Mouse (Mus musculus): Measurements from ENCODE around the gene Gtf2h3. TPM values are rescaled to one million over a fixed set of nuclear protein-coding genes. Genes with fewer than 3 reads are reported as not detected.
"Not testable (repeated sequence)": the region's sequence is repeated elsewhere in the genome, so short reads cannot be mapped to it uniquely, and the experiment has no call there.

Gtf2h3 gene
- total RNA-seq, 2 experiments from 2014 or later: 25.0 to 29.6 TPM

- not testable (repeated sequence) for DNase-seq (ENCODE audit: low spot score in 2 of 2)
These were observed 56.1 kb downstream of the Gtf2h3 start for GRCm38 (mm10) chr5:124635068-124635467.

- DNase-seq (ENCODE audit: low spot score in 2 of 2): no peak
These were observed 57.2 kb downstream of the Gtf2h3 start for GRCm38 (mm10) chr5:124636139-124636538.

DNA sequence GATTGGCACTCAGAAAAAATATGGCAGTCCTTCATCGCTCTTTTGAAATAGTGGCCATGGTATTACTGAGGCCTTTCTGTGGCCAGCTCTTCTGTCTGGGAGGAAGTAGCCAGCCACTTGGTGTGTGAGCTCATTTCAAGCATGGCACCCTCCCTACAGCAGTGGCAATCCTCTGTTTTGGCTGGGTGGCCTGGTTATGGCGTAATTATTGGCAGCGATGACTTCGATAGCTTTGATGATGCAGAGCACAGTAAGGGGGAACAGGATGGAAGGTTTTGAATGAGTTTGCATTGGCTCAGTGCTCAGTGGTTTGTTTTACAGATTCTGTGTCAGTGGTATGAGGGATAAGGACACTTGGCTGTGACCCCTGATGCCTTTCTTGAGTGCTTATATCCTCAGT, 57.8 kb downstream of the Gtf2h3 start:
- DNase-seq (ENCODE audit: low spot score in 2 of 2): no peak

DNA sequence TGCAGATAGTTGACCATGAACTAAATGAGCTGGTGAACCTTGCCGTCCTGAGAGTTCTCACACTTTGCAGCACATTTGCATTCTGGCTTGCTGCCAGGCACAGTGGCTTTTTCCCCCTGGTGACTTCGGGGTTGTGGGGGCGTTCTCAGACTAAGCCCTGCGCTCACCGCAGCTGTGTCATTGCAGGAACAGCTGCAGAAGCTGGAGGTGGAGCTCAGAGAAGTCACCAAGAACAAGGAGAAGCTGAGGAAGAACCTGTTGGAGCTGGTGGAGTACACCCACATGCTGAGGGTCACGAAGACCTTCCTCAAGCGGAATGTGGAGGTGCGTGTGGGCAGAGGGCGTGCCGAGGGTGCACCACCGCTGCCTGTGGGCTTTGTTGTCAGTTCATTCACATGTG, 58.4 kb downstream of the Gtf2h3 start:
- peak; percentile 4 to 31 for DNase-seq (ENCODE audit: low spot score in 2 of 2)

DNA sequence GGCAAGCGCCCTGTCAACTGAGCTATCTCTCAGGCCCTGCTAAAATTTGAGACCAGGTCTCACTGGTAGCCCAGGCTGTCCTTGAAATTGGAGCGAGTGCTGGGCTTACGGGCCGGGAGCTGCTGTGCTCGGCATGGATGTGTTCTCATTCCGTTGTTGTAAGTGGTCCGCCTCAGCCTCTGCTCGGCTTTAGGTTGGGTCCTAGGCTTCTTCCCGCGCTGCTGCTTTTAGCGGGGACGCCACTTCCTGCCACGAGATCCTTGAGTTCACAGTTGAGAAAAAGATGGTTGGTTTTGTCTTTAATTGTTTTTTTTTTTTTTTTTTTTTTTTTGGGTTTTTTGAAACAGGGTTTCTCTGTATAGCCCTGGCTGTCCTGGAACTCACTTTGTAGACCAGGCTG, 58.9 kb downstream of the Gtf2h3 start:
- DNase-seq (ENCODE audit: low spot score in 2 of 2): no peak

Other genes starting within 250 kb of the Gtf2h3 start
- 100 to 1,000 TPM; 162 to 168 TPM for gene Cdk2ap1, start 216.1 kb upstream of the Gtf2h3 start, total RNA-seq (2021)
- 100 to 1,000 TPM; 175 to 185 TPM for gene Sbno1, start 153.1 kb upstream of the Gtf2h3 start, total RNA-seq (2021)
- gene Kmt5a, start 139.2 kb upstream of the Gtf2h3 start, total RNA-seq (2021): 10 to 100 TPM; 61.5 to 64.2 TPM
- 10 to 100 TPM; 17.5 to 19.3 TPM for gene Rilpl2, start 100.8 kb upstream of the Gtf2h3 start, total RNA-seq (2021)
- gene Snrnp35, start 96.0 kb upstream of the Gtf2h3 start, total RNA-seq (2021): 10 to 100 TPM; 23.0 to 27.5 TPM
- gene Rilpl1, start 47.7 kb upstream of the Gtf2h3 start, total RNA-seq (2021): 10 to 100 TPM; 85.1 to 93.3 TPM
- gene Tmed2, start 38.4 kb upstream of the Gtf2h3 start, total RNA-seq (2021): 100 to 1,000 TPM; 103 to 122 TPM
- 10 to 100 TPM; 22.6 to 25.9 TPM for gene Ddx55, start 26.3 kb upstream of the Gtf2h3 start, total RNA-seq (2021)
- gene Eif2b1, start within 50 bp of the Gtf2h3 start, total RNA-seq (2021): 10 to 100 TPM; 30.6 to 31.3 TPM
- 10 to 100 TPM; 59.8 to 66.9 TPM for gene Atp6v0a2, start 49.4 kb downstream of the Gtf2h3 start, total RNA-seq (2021)
- gene Dnah10, start 145.9 kb downstream of the Gtf2h3 start, total RNA-seq (2021): under 1 TPM; 0.21 to 0.30 TPM